Mouse (Mus musculus) A20 (cell line): ENCODE results near the gene Kmt2e.

Experiments used
- DNase-seq: peaks from one replicate; pipeline ENCODE4 v3.0.0-alpha.2; 2011; ENCODE audit warnings: low read depth, low spot score

Gene Kmt2e

DNA sequence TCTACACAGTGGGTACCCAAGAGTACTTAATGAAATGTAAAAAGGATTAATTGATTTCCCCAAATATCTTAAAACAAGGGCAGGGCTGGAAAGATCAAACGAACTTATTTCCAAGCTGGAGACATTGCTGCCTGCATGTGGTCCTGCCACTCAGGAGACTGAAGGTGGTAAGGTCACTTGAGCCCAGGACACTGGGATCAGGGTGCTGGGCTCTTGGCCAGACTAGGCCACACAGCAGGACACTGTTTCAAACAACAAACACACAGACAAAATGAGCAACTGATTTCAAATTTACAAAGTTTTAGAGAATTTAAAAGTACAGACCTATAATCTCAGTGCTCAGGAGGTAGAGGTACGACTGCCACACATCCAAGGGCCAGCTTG lies 23.5 kb upstream of the Kmt2e start:
- no peak for DNase-seq

DNA sequence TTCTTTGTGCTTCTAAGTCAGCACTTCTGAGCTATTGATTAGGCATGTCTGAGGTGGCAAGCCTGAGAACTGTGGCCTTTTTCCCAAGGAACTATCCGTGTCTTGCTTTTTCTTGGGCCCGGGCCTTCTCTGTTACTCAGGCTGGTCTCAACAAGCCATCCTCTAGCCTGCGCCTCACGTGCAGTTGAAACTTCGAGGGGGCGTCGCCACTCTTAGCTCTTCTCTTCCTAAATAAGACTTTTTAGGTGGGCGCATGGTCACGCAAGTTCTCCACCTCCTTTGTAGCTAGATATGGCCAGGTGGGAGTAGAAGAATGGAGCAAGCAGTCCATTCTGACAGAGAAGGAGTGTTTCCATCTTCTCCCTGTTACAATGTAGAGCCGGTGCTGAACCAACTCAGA lies 22.6 kb upstream of the Kmt2e start:
- no peak for DNase-seq

DNA sequence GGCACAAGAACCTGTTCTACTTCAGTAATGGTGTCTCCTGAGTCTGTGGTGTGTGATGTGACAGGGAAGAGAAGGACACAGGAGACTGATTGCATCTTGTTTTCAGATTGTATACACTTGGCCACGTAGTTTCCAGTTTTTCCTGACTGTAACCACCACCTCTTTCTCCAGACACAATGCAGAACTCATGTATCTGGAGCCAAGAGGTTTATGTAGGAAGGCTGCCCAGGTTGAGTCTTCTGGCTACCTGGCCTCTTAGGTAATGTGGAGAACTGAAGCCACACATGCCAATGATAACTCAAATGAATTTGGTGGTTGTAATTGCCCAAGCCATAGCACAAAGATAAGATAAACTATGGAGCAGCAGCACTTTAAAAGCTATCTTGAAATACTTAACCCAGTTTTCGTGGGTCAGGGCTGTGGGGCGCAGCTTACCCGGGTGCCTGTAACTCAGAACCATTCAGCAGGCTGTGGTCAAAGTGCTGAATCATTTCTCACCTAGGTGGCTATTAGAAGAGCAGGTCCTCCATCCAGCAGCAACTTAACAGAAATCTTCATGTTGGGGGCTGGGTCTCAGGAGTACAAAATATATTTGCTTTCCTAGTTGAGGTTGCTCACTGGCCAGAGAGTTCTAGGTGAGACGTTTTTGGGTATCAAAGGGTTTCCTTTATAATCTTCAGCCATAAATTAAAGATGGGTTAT lies 21.8 kb upstream of the Kmt2e start:
- no peak for DNase-seq

DNA sequence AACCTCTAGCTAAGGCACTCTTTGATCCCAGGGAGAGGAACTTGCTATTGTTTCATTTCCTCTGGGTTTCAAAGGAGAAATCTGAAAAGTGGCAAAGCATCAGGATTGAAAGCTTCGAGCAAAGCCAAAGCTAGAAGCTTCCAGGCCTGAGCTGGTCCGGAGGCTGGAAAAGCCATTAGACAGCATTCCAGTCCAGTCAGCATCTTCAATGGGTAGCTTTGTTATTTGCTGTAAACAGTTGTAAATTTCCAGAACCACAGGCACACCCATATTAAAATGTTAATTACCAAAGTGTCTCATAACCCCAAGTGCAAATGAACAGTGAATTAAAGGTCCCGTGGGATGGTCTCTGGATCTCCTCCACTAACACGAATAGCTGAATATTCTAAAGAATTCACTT lies 21.2 kb upstream of the Kmt2e start:
- no peak for DNase-seq

DNA sequence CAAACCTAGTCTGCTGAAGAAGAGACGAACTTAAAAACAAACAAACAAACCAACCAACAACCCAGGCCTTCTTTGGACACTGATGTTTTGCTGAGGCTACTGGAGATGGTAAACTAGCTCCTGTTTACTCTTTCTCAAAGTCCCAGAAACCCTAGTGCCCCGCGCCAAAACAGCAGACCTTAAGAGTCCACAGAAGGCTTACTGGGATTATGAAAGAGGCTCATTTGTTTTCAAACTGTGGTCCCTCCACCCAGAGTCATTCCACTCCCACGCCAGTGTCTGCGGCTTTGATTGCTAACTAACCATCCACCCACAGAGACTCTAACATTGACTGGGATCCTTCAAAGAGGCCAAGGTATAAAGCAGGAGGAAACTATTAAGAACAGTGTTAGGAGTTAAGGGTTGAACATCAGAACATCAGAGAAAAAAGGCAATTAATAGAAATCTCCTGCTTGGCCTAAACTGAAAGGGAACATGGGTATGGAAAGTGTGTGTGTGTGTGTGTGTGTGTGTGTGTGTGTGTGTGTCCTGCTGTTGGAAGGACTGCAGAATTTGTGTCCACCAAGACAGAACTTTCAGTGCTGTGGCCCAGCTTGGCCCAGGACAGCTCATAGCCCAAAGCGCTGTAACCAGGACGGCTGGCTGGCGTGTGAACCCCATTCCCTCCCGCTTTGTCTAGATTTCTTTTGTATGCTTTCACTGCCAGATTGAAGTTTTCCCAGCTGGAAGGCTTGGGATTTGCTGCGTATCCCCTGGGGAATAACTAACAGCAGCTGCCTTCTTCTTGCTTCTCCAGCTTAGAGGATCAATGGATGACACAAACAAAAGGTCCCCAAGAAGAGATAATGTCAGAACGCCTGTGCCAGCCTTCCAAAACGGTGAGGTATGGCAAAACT lies 20.4 kb upstream of the Kmt2e start:
- DNase-seq = no peak

DNA sequence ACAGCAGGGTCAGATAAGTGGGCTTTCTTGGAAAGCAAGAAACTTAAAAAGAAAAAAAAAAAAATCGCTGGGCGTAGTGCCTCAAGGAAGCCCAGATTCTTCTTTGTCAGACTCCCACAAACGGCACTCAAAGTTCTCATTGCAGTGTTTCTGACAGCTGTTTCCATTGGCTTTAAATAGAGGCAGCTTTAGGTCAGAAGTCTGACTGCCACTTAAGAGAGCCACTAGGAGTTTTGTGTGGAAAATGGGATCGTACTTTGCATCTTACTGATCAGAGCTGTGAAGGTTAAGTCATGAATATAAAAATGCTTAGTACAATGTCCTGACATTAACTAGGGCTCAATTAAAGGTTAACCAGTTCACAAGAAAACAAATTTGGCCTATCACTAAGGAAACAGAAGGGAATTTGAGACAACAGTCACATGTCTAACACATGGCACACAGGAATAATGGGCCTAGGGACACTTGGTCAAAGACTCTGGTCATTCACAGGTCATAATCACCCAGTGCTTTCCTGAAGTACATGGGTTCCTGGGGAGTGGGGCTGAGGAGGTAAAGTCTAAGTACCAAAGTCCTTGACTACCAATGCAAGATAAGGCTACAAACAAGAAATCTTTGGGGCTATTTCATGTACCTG lies 19.6 kb upstream of the Kmt2e start:
- DNase-seq = no peak

DNA sequence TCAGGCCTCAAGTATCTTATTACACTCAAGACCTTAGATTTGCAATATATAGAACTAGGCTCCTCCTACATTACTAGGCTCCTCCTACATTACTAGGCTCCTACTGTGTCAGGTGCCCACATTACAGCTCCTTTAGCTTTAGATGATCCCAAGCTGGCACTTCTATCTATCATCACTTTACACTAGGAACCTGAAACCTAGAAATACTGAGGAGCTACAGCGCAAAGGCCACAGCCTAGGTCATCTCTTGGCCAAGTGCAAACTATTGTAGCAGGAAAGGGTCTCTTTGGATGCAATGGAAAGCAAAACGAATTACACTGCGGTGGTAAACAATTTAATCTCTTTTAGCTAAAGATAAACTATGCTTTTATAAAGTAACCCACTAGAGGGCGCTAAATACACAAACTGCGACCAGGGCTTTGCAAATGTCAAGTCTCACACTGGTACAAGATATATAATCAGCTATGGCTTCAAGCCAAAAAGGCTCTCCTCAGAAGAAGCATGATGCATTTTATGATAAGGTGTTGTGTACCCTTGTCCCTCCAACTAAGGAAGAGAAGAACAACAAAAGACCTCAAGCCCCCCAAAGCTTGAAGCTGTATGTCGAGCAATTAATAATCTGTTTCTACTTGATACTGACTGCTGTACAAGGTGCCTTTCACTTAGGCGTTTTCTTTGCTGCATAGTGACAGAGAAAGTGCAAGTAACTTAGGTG lies 18.5 kb upstream of the Kmt2e start:
- peak; percentile 83 for DNase-seq

DNA sequence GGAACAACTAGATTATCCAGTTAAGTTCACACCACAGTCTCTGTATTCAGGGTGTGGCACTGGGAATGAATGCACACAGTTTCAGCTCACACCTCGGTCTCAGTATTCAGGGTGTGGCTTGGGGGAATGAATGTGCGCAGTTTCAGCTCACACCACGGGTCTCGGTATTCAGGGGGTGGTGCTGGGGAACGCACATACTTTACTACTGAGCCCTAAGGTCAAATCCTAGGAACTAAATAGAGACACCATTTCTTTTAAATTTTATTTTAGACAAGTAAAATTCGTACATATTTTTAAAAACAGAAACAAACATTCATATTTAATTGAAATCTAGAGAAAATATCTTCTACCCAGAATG lies 18.0 kb upstream of the Kmt2e start:
- DNase-seq = no peak

DNA sequence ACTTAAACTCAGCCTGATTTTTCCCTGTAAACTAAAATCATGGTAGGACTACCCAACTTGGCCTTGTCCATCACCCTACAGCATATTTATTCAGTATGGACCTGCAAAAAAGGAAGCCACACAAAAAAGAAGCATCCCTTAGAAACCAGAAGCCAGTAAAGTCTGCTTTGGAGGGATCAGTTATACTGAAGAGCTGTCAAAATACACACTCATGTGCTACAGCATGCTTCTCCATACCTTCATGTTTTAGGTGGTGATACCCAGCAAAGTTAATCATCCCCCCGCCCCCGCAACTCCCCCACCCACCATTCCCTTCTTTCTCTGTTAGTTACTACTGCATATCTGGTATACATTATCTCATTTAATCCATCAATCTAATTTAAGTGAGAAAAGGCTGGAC lies 16.5 kb upstream of the Kmt2e start:
- peak; percentile 56 for DNase-seq

DNA sequence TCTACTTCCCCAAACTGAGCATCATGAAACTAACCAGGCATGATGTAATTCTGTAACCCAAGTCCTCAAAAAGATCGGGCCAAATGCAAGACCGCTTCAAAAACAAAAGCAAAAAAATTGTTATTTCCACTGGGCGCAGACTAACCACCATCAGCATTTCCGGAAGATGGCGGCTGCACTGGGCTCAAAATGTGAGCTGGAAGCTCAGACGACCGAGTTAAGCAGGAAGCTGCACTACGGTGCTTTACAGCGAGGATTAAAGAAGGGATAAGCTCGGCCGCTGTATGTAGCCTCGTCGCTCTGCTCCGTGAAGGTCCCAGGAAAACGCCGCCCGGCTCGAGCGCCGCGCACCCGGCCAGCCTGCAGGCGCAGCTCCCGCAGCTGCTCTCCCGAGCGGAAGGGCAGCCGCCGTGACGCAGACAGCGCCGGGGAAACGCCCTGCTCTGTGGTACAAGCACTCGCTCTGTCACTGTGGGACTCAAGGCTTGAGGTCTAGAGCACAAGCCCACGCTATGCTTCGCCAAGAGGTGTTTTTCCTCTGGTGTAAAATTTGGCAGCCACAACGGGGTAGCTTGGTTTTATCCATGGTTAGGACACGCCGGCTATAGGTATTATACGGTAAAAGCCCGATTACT lies 16.0 kb upstream of the Kmt2e start:
- DNase-seq = peak; percentile 93

DNA sequence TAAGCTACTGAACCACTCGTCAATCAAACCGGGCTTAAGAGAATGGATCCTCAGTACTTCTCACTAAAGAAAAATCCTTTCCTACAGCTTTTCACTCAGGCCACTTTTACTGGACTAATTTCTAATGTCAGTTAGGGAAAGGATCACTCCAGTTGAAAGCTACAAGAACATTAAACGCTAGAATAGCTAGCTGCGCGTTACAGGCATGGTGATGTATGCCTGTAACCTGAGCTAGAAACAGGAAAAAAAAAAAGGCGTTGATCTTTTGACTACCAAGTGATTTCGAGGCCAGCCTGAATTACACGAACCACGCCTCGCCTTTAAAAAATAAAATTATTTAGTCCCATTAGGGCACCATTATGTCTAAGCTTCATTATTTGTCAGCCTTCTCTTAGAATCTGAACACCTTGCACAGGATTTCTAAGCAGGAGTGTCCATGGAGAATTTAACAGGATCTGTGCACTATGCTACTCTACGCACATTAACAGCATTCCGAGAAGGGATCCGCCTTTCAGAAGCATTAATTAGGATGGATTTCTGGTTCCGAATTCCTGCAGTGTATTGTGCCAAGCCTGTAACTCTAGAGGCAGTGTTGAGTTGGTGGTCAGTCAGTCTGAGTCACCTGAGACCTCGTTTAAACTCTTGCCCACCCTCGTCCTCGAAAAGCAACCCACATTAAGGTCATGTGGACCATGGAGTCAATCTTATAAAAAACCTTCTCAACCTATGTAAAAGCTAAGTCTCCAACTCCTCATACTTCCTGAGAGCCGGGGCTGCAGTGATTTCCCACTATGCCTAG lies 15.2 kb upstream of the Kmt2e start:
- no peak for DNase-seq

DNA sequence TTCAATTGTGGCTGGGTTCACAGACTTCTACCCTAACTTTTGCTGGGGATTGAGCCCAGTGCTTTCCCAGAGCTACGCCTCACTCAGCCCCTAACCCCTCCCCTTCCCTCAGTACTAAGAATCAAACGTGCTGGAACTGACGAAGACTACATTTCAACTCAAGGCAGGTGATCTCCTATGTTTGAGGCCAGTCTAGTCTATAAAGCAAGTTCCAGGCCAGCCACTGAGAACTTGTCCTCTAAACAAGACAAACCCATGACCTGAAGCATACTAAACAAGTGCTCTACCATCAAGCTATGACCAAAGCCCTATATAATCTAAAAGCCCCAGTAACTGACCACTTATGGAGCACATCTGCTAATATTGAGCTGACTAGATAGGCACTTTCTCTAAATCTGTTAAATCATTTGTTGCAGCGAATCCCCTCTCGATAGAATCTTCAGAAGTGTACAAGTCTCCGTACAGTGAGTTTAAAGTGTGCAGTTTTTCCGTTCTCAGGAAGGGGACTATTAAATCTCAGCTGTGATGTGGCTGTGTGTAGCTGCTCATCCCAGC lies 14.5 kb upstream of the Kmt2e start:
- DNase-seq = peak; percentile 56

DNA sequence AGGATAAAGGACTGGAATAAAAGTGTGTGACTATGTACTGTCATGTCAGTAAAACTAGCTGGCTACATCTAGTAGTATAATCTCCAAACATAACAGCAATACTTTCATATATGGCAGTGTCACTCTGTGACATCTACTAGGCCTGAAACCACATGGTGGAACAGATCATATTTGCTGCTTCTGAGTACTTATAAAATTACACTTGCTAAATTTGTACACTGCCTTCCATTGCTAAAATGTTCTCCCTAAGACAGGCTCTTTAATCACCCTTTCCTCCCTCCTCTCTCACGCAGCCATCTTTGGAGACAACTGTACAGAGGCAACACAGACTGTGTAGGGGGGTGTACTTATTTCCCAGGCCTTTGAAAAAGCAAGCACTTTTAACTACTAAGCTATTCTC lies 13.8 kb upstream of the Kmt2e start:
- DNase-seq = peak; percentile 40

DNA sequence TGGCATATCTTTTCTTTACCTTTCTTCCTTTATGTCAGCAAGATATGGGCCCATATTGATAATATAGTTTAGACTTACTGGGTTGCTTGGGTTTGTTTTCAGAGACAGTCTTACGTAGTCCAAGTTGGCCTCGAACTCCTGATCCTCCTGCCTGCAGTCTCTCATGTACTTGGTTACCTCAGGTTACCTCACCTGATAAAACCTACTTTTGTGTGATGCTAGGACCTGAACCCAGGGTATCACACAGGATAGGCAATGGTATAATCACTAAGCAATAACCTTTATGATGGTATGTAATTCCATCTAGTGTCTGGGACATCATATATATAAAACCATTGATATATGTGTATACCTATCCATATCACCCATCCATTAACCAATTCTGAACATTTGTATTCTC lies 12.8 kb upstream of the Kmt2e start:
- no peak for DNase-seq

DNA sequence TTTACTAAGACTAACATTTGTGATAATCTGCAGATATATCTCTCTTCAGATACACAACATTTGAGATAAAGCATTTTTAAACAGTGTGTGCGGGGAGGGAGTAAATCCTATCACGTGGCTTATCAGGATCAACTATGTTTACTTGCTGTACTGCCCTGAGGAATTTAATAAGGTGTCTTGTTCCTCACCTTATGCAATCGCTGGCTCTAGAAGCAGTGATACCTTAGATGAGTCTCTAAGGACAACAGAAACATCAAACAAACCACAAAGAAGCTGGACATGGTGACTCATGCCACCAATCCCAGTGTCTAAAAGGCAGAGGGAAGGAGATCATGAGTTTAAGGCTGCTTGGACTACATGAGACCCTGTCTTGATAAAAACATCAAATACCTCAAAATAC lies 11.2 kb upstream of the Kmt2e start:
- DNase-seq = no peak

DNA sequence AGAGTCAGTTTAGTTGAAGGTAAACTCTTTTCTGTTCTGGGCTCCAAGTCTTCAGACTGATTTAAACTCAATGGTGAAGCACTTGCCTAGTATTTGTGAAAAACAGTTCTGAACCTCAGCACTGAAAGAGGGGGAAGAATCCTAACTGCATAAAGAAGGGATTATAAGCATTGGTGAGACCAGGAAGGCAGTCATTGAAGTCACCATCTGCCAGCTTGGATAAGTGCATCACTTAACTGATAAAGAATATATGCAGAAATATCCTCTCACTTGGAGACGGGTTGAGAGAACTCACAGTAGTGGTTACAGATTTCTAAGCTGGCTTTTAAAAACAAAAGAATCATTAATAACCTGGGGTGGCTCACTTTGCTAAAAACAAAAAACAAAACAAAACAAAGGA lies 6.7 kb upstream of the Kmt2e start:
- no peak for DNase-seq

DNA sequence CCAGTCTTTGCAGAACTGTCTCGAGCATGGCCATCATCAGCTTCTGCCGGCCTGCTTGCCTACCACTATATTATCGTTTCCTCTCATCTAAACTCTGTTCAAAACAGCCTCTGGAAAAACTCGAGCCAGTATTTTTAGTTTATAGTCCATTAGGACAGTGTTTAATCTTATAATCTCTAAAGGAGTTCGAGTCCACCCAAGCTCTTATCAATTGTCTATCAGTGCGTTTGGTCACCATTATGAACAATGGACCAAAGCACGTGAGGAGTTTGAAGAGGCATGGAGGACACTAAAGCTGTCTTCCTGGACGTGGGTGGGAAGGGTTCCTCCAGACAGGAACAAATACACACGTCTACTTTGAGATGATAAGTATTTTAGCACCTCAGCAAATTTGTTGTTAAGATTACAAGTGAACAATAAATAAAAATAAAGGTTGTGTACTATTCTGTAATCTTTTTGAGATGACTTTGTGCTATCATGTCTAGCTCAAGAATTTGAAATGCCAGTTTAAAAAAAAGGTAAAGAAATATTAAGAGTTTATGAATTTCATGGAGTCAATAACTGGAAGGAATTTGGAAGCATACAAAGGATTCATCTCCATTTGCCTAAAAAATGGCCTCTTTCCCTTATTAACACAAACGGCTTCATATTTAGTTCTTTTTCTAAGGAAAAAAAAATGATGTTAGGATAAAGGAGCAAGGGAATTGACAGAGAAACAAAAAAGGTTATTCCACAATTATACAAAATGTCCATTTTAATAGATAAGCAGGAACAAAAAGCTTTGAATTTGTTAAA lies 3.0 kb upstream of the Kmt2e start:
- no peak for DNase-seq

DNA sequence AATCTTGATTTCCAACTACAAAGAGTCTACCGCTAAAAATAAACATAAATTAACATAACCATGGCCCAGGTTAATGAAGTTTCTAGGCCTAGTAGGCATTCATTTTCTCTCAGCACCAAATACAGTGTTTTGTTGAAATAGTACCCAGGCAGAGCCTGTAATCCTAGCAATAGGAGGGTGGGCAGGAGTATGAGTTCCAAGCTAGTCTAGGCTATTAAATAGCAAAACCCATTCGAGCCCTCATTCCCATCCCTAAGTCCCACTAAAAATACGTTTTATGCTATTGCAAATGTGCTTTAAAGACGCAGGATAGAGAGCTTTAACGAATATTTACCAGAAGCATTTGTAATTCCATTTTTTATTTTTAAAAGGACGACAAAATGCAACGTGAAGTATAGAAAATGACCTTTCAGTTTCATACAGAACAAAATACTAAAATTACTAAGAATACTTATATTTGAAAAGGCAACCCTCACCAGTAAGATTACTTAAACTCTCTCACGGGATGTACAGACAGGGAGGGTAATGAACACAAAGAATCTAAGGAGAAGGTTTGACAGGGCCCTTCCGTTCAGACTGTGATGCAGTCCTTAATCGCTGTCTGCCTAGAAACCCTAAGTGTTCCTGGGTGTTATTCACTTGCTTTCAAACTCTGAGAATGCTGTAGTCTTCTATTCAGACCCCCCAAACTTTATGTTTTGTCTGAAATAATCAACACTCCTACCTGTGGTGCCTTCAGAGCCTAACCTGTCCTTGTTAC lies 2.1 kb upstream of the Kmt2e start:
- no peak for DNase-seq
